Mouse (Mus musculus): ENCODE data around the gene Itm2b. TPM values are rescaled to one million over a fixed set of nuclear protein-coding genes. Genes with fewer than 3 reads are reported as not detected.

Itm2b gene
- 6,968 and 7,905 TPM in 2 replicates for polyA plus RNA-seq (2012; rRNA removed)

DNA sequence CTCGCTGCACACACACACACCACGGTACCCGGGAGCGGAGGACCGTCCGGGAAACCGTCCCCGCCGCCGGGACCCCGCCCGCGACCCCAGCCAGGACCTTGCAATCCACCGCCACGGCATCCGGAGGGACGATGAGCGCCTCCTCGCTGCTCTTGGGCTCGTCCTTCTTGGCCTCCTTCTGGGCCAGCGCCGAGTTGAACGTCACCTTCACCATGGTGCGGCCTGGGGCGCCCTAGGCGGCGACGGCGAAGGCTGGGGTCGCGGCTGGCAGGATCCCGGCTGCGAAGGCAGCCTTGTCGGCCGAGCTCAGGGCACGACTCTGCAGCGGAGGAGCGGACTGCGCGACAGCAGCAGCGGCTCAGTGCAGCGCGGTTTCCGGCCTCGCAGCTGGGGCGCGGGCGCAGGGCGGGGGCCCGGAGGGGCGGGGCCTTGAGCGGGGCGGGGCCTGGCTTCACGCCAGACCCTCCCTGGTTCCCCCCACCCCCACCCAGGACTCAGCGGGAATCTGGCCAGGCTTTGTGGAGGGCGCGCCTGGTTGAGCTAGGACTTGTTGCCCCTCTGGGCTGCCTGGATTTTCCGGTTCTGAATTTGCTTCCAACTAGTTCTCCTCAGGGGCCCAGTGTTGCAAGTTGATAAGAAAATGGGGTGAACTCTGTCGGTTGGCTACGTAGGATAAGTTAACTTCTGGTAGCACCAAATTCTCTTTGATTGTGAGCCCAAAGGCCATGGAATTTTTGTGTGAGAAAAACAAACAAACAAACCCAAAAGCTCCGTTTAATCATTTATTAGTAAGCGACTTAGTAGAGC lies at the start of gene Itm2b:
Itm2b (minus strand) TSS at position 377 of the 807 bp plus-strand sequence.
- DNase-seq (ENCODE audit: low read depth) = no peak

DNA sequence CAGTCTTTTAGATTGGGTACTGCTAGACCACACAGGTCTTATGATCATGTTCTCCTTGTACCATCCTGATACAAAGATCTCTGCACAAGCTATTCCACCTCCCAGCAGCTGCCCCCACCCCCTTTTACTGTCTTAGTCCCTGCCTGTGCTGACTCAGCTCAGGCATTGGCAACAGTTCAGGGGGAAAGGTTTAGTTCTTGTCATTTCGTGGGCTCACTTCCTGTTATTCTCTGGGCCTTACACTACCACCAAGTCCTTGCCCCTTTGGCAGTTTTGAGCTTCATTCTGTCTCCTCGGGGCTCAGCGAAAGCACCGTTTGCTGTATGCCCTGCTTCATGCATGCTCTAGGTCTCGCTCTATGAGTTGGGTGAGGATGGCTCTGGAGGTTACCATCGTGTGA lies 48.4 kb upstream of the Itm2b start:
- DNase-seq (ENCODE audit: low read depth) = no peak

DNA sequence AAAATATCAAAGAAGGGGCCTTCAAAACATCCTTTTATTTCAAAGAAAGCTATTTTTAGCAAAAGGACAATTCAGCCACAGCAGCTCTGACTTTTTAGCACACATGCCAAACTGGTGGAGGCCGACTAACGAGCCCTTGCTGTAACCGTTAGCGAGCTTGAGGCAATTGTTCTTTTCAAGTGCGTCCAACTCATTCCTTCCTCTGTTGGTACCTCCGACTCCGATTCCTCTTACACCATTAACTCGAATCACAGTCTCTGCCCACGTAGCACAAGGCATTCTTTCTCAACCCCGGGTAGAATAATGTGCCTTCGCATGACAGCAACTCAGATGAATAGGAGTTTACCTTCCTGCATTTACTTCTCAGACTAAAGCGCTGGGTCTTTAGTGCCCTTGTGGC lies 45.5 kb upstream of the Itm2b start:
- peak; percentile 57 for DNase-seq (ENCODE audit: low read depth)

DNA sequence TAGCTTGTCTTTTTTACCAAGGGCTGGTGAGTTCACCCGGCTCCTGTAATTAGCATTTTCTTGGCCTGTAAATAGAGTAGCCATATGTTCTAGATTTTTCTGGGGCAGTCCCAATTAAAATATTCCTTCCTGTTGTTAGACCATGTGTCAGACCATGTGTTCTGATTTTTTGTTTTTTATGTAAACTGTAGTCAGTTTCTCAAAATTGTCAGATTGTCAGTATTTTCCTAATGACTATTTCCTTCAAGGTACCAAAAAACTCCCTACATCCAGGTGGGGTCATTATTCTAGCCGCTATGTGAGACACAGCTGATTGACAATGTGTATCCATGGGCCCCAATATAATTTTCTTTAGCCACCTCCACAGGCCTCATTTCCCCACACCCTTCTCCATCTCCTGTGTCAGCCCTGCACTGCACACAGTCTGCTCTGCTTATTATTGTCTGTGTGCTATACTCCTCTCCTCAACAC lies 40.5 kb upstream of the Itm2b start:
- no peak for DNase-seq (ENCODE audit: low read depth)

DNA sequence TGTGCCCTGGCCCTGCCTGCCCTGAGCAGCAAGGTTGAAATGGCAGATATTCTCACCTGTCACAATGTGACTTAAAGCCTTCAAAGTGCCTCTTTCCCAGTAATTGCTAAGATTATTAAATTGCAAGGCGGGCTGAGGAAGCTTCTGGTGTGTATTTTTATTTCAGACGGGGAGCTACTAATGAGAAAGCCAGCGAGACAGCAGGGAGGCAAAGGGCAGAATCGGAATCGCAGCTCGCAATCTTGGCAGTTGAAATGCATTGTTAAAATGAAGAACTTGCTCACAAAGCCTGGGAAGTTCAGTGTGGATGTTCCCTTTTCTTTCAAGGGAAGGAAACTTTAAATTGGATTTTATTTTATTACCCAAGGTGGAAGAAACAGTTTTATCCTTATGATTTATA lies 39.9 kb upstream of the Itm2b start:
- DNase-seq (ENCODE audit: low read depth) = no peak

DNA sequence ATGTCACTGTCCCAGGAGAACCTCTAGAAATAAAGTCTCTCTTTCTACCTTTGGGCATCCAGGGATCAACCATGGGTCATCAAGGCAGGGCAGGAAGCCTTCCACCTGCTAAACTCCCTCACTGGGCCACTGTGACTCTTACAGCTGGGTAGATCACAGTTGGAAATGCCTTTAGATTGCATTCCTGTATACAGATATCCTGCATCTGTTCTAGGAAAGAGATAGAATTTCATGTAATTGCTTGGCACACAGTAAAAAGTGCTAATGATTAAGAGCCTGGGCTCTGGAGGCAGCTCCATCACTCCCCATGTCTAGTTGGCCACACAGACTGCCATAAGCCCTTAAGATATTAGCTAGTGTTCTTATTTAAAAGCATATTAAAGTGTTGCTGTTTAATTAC lies 38.5 kb upstream of the Itm2b start:
- DNase-seq (ENCODE audit: low read depth) = no peak

DNA sequence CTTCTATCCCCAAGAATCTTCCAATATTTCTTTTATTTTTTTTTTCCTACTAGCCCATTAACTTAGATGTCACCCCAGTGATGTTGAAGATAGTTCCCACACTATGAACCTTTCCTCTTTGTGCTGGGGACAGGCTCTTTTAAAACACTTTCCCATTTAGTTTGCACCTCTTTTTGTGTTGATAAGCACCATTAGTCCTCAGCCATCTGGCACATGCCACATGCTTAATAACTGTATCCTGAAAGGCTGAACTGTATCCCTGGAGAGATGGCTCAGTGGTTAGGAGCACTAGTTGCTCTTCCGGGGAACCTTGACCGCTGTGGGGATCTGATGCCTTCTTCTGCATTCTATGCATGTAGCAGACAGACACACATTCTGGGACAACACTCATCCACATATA lies 37.5 kb upstream of the Itm2b start:
- DNase-seq (ENCODE audit: low read depth) = no peak

DNA sequence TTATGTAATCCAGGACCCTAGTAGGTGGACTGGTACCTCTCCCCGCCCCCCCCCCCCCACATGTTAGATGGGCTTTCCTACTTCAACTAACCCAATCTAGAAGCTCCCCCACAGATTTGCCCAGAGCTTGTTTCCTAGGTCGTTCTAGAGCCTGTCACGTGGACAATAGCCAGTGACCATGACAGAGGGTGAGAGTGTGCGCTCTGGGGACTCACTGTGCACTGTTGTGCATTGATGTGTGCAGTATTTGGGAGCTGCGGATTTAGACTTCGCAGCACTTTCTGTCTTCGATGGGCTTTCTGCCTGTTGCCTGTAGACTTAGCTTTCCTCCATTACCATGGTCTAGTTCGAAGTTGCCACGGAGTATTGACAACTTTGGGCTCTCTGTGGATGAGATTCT lies 36.5 kb upstream of the Itm2b start:
- DNase-seq (ENCODE audit: low read depth) = no peak

DNA sequence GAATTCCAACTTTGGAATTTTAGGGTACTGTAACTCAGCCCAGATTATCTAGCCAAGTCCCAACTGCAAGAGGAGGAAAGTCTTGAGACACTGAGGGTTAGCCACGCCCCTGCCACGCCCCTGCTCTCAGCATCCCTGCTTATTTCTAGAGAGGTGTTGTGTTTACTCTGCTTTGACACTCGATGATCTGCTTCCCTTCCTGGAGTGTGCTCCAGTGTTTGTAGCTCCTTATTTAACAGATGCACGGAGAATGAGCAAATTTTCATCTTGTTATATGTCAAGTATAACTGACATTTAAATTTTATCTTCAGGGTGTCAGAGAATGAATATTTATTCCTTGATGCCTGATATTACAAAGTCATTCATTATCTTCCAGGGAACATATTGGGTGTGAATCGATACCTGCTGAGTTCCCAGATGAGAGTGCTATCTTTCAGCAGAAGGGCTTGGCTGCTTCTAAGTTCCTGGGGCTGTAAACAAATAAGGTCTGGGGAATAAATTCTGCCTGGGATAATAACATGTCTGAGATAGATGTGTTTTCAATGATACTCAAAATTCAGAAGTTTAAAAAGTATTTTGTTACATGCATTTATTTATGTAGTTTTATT lies 35.2 kb upstream of the Itm2b start:
- no peak for DNase-seq (ENCODE audit: low read depth)

DNA sequence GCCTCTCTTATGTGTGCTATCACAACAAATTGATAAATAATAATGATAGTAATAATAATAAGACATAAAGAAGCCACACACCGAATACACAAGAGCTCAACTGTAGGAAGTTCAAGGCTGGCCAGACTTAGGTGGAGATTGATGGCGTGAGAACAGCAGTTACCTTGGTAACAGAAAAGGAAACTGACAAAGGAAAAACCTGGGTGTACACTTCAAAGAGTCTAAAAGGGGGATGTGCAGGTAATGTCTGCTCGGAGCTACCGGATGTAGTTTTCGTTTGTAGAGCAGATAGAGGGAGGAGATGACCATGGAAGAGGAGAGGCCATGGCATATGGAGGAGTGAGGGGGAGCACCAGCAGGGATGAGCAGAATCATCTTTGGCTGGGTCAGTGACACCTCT lies 31.4 kb upstream of the Itm2b start:
- no peak for DNase-seq (ENCODE audit: low read depth)

DNA sequence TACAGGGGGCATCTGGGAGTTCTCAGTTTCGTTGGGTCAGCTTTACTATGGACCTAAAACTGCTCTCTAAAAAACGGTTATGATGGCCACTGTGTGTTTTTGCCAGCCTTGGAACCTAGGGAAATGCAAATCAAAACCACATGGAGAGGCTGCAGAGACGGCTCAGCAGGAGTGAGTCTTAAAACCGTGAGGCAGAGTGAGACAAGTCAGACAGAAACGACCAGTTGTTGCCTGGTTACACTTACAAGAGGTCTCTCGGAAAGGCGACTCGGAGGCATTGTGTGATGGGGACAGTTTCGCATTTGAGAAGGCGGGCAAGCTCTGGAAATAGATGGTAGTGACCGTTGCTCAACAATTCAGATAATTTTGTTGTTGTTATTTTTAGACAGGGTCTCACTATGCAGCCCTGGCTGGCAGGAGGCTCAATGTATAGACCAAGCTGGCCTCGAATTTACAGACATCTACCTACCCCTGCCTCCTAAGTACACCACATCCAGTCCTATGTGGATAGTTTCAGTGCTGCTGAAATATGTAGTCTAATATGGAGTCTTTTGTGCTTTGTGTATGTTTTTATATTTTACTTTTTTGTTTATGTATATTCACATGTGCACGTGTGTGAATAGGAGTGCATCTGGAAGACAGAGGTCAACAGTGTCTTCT lies 30.4 kb upstream of the Itm2b start:
- DNase-seq (ENCODE audit: low read depth) = no peak

DNA sequence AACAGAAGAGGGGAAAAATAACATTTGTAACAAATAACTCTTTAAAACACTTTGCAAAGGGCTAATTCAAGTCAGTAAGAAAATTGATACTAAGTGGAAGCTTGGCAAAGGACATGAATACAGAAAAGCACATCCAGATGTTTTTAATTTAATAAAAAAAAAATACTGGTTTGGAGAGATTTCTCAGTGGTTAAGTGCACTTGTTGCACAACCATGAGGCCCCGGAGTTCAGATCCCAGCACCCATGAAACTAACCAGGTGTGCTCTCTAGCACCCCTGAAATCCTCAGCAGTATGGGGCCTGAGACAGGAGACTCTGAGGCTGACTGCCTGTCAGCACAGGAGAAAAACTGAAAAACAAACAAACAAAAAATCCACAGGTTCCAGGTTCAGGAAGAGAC lies 26.6 kb upstream of the Itm2b start:
- no peak for DNase-seq (ENCODE audit: low read depth)

DNA sequence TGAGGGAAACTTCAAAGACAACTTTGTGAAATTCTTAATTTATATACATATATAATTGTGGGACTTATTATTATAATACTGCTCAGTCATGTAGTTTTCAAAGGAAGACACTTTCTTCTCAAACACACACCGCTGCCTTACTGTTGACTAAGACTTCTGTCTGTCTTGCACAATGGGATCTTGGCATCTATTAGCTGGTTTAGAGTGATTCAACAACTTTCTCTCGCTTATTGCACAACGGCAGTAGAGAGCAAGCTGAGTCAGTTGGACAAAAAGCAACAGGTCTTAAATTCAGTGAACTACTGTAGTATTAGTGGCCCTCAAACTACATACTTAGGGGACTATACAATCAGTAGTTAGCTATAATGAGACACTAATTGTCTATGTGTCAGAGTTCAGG lies 25.0 kb upstream of the Itm2b start:
- peak; percentile 89 for DNase-seq (ENCODE audit: low read depth)

DNA sequence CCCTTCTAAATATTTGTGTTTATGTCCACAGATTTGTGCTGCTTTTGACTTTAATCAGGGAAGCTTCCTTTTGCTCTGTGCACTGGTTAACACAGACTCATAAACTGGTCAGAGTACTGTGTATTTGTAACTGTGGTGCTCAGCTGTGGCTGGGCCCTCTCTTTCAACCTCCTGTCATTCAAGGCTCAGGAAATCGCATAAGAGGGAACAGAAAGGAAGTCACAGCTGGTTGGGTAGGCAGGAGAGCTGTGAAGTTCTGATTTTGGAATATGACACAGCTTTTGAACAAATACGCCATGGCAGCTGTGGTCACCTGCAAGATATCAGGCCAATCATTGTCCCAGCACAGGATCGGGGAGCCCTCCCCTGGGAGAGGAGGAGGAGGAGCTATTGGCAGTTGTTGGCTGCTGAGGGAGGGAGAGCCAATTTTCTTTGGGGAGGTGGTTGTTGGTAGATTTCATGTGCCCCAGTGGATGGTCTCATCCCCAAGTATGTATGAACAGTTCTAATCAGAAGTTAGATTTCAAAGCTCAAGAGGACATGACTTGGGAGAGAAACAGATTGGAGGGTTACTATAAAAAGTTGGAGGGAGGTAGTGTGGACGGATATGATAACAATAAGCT lies 23.2 kb upstream of the Itm2b start:
- DNase-seq (ENCODE audit: low read depth) = no peak

DNA sequence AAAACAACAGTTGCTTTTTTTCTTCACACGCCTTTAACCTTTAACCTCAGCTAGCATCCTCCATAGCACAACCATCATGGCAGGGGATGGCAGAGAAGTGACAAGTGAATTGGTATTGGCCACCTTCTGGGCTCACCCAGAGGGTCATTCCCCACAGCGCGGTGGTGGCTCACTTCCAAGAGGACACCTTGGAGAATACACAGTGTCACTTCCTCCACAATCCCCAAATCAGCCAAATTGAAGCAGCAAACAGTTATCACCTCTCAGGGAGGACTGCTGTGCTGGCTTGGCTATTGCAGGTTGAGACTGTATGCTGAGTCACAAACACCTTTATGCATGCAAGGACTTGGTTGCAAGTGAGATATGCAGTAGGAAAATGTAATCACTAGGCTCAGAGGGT lies 18.9 kb upstream of the Itm2b start:
- DNase-seq (ENCODE audit: low read depth) = no peak

DNA sequence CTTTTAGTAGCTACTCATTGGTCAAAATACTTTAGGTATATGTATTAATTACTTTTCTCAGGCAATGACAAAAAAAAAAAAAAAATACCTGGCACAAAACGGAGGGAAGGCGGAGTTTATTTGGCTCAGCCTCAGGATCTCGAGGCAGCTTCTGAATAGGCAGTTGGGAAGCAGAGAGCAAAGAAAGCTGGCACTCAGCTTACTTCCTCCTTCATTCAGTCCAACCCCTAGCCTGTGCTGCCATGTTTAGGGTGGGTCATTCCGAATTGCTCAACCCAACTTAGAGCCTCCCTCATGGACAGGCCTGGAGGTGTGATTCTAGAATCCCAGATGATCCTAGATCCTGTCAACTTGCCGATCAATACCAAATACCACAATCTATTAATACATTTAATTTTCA lies 18.3 kb upstream of the Itm2b start:
- DNase-seq (ENCODE audit: low read depth) = no peak

DNA sequence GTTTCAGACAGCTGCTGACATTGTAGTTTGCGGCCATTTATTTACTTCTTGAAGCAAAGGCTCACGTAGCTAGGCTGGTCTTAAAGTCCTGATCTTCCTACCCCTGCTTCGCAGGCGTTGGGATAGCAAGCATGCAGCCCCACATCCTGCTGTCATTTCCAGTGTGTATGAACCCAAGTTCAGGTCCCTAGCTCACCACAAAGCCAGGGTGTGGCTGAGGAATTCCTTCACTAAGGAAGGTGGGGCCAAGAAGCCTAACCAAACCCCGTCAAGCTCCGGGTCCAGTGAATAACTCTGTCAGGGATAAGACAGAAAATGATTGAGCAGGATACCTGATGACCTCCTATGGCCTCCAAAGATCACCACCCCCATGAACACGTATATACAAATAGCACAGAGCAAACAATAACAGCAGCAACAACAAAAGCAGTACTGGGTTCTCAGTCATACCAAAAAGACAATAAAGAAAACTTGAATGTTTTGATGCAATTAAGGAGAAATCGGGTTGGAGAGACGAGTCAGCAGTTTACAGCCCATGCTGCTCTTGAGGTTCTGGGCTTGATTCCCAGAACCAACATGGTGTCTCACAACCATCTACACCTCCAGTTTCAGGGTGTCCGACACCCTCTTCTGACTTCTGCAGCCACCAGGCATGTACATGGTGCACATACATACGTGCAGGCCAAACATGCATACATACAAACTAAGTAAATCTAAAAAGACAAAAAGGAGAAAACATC lies 17.4 kb upstream of the Itm2b start:
- DNase-seq (ENCODE audit: low read depth) = no peak

DNA sequence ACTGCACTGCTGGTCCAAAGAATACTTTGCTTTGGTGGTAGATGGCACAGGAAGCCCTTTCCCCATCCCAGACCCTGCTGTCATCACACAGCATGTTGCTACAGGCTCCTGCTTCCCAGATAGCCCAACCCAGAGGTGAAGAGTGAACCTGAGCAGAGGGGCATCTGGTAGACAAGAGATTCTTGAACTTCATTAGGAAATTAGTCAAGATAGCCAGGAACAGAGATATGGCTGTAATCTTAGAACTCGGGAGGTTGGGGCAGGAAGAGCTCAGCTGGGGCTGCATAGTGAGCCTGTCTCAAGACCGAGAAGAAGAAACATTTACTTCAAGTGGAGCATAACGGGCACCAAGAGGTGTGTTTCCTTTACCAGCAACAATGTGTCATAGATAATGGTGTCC lies 16.3 kb upstream of the Itm2b start:
- no peak for DNase-seq (ENCODE audit: low read depth)

DNA sequence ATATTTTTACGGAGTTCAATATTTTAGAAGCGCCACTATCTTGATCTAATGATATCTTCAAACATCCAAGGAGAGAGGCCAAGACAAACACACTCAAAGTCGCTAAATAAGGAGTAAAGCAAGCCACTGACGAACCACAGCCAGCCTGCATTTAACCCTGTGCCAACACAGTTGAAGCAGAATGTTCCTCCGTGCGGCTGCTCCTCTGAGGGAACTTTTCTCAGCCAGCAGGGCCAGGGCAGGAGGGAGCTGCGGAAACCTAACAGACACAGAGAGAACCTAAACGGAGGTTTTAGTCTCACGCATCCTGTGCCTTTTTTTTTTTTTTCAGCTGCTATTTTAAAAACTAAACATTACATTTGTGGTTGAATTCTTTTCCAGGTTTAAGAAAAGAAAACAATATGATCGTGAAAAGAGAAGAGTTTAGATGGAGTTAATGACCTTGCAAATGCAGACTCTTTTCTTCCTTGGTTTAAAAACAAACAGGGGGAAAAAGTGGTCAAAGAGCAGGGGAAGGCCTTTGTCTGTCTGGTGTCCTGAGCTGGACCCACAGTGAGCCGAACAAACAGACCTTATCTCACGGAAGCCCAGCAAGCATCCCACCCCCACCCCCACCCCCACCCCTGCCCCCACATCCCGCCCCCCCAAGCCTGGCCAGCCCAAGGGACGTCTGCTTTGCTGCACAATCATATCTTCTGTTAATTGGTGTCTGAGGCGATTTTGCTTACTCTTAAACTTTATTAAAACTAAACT lies 15.0 kb upstream of the Itm2b start:
- DNase-seq (ENCODE audit: low read depth) = no peak

DNA sequence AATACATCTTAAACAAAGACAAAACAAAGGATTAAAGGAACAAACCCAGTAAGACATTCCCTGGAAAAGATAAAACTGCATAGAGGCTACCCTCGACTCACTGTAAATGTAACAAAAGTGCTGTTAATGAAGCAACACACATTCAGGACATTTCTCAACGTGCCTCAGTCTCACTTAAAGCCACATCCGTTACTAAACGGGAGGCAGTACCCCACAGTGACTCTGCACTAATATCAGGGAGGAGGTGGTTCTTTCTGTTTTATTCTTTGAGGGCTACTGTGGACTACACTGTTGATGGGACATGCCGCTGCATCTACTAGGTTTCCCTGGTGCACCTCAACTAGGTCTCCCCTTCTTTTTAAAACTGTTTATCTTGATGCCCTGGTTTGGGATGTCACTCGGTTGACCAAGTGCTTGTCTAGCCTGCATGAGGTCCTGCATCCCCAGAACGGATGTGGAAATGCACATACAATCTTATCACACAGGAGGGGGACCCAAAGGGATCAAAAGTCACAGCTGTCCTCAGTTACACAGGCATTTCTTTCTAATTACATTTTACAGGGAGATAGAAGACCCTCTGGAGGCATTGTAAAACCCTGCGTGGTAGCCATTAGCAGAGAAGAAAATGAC lies 13.4 kb upstream of the Itm2b start:
- DNase-seq (ENCODE audit: low read depth) = no peak

DNA sequence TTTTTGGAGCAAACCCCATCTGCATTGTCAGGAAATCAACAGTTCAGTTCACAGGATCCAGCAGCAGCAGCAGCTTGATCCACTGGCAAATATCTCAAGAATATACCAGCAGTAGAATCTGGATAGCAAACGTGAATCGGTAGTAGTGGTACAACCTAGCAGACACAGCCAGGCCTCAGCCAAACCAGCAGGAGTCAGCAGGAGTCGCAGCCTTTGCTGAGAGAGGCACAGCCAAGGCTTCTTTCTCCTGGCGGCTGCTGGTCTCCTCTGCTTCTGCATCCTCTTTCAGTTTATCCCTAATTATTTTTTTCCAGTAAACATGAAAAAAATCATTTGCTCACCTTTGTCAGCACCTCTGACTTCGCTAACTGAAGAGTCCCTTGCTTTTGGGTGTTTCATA lies 10.7 kb upstream of the Itm2b start:
- no peak for DNase-seq (ENCODE audit: low read depth)
